Mouse (Mus musculus): ENCODE measurements around the gene Ptpro. TPM values are rescaled to one million over a fixed set of nuclear protein-coding genes. Genes with fewer than 3 reads are reported as not detected.

Gene Ptpro
- polyA plus RNA-seq (2015; fragmentation: Nextera tagmentation; extraction: Ambion mirVana) = 47.8 and 50.3 TPM in 2 replicates

GRCm38 (mm10) chr6:137252194-137252886, at the start of gene Ptpro:
Ptpro (plus strand) TSS chr6:137252319.
- Histone ChIP-seq H3K4me3 (peak within 1 kb of the TSS; percentile 89), H3K9me3 (no peaks in the 10 kb centered on the region), H3K36me3 (no peaks in the 10 kb centered on the region), H3K27ac (replicated peaks) (peak within 1 kb of the TSS; percentile 96), H3K4me1 (peaks cover 2% of the 10 kb centered on the region), H3K9ac (replicated peaks) (peak within 1 kb of the TSS; percentile 99), H3K27me3 (no peaks in the 10 kb centered on the region), H3K4me2 (replicated peaks) (peak within 1 kb of the TSS; percentile 86)
- ATAC-seq (replicated peaks) = peak; percentile 94
- under 1% methylated on average over 53 of the region's 53 CpGs for WGBS

- WGBS = 87% methylated on average over 4 of the region's 4 CpGs
- no peak for ATAC-seq (replicated peaks)
- Histone ChIP-seq H3K27me3 (no peaks in the 10 kb centered on the region), H3K4me3 (no peak overlapping the region), H3K9me3 (no peaks in the 10 kb centered on the region), H3K27ac (replicated peaks) (no peak overlapping the region), H3K36me3 (no peaks in the 10 kb centered on the region), H3K4me1 (no peaks in the 10 kb centered on the region), H3K4me2 (replicated peaks) (no peak overlapping the region), H3K9ac (replicated peaks) (no peak overlapping the region)
These were observed 49.5 kb upstream of the Ptpro start for GRCm38 (mm10) chr6:137202661-137203060.

GRCm38 (mm10) chr6:137205662-137206400, 46.3 kb upstream of the Ptpro start:
- no peak overlapping the region for H3K4me3 ChIP-seq
- H3K9ac ChIP-seq (replicated peaks) = no peak overlapping the region
- H3K27ac ChIP-seq (replicated peaks) = no peak overlapping the region
- WGBS = 59% methylated on average over 11 of the region's 11 CpGs
- no peaks in the 10 kb centered on the region for H3K27me3 ChIP-seq
- H3K4me2 ChIP-seq (replicated peaks) = no peak overlapping the region
- H3K36me3 ChIP-seq = no peaks in the 10 kb centered on the region
- H3K4me1 ChIP-seq = no peaks in the 10 kb centered on the region
- peak; percentile 47; the same call in 1 of the 2 replicates for ATAC-seq (replicated peaks)
- no peaks in the 10 kb centered on the region for H3K9me3 ChIP-seq

GRCm38 (mm10) chr6:137207126-137207525, 45.0 kb upstream of the Ptpro start:
- Histone ChIP-seq H3K9ac (replicated peaks) (no peak overlapping the region), H3K27ac (replicated peaks) (no peak overlapping the region), H3K36me3 (no peaks in the 10 kb centered on the region), H3K4me2 (replicated peaks) (no peak overlapping the region), H3K27me3 (no peaks in the 10 kb centered on the region), H3K9me3 (no peaks in the 10 kb centered on the region), H3K4me1 (no peaks in the 10 kb centered on the region), H3K4me3 (no peak overlapping the region)
- over 99% methylated on average over 6 of the region's 6 CpGs for WGBS
- ATAC-seq (replicated peaks) = no peak

- peak; percentile 57; the same call in 1 of the 2 replicates for ATAC-seq (replicated peaks)
These were observed 42.1 kb upstream of the Ptpro start for GRCm38 (mm10) chr6:137209992-137210391.

GRCm38 (mm10) chr6:137210991-137211390, 41.1 kb upstream of the Ptpro start:
- Histone ChIP-seq H3K27ac (replicated peaks) (no peak overlapping the region), H3K9ac (replicated peaks) (no peak overlapping the region), H3K9me3 (no peaks in the 10 kb centered on the region), H3K4me1 (no peaks in the 10 kb centered on the region), H3K4me3 (no peak overlapping the region), H3K4me2 (replicated peaks) (no peak overlapping the region), H3K36me3 (no peaks in the 10 kb centered on the region), H3K27me3 (no peaks in the 10 kb centered on the region)
- no peak for ATAC-seq (replicated peaks)
- 91% methylated on average over 10 of the region's 10 CpGs for WGBS

More at GRCm38 (mm10) chr6:137209992-137210391, 42.1 kb upstream of the Ptpro start:
- Histone ChIP-seq H3K27ac (replicated peaks) (no peak overlapping the region), H3K9ac (replicated peaks) (no peak overlapping the region), H3K4me3 (no peak overlapping the region), H3K4me1 (no peaks in the 10 kb centered on the region), H3K4me2 (replicated peaks) (no peak overlapping the region), H3K9me3 (no peaks in the 10 kb centered on the region), H3K27me3 (no peaks in the 10 kb centered on the region), H3K36me3 (no peaks in the 10 kb centered on the region)
- 50% methylated on average over 8 of the region's 8 CpGs for WGBS

GRCm38 (mm10) chr6:137211441-137211840, 40.7 kb upstream of the Ptpro start:
- H3K4me3 ChIP-seq = no peak overlapping the region
- H3K4me2 ChIP-seq (replicated peaks) = no peak overlapping the region
- WGBS = 73% methylated on average over 2 of the region's 2 CpGs
- no peaks in the 10 kb centered on the region for H3K4me1 ChIP-seq
- ATAC-seq (replicated peaks) = no peak
- no peaks in the 10 kb centered on the region for H3K9me3 ChIP-seq
- no peaks in the 10 kb centered on the region for H3K27me3 ChIP-seq
- H3K27ac ChIP-seq (replicated peaks) = no peak overlapping the region
- H3K36me3 ChIP-seq = no peaks in the 10 kb centered on the region
- H3K9ac ChIP-seq (replicated peaks) = no peak overlapping the region

GRCm38 (mm10) chr6:137217841-137218463, 34.2 kb upstream of the Ptpro start:
- H3K4me3 ChIP-seq = no peak overlapping the region
- 80% methylated on average over 8 of the region's 8 CpGs for WGBS
- H3K4me2 ChIP-seq (replicated peaks) = no peak overlapping the region
- no peaks in the 10 kb centered on the region for H3K27me3 ChIP-seq
- no peak for ATAC-seq (replicated peaks)
- H3K9me3 ChIP-seq = no peaks in the 10 kb centered on the region
- H3K27ac ChIP-seq (replicated peaks) = no peak overlapping the region
- no peak overlapping the region for H3K9ac ChIP-seq (replicated peaks)
- no peaks in the 10 kb centered on the region for H3K4me1 ChIP-seq
- H3K36me3 ChIP-seq = no peaks in the 10 kb centered on the region

- peak overlapping the region; percentile 86 for H3K4me2 ChIP-seq (replicated peaks)
- peaks cover 2% of the 10 kb centered on the region for H3K4me1 ChIP-seq
- peak overlapping the region; percentile 96 for H3K27ac ChIP-seq (replicated peaks)
- no peaks in the 10 kb centered on the region for H3K27me3 ChIP-seq
- H3K4me3 ChIP-seq = peak overlapping the region; percentile 89
- H3K36me3 ChIP-seq = no peaks in the 10 kb centered on the region
- 1% methylated on average over 15 of the region's 15 CpGs for WGBS
- H3K9me3 ChIP-seq = no peaks in the 10 kb centered on the region
- H3K9ac ChIP-seq (replicated peaks) = peak overlapping the region; percentile 99
- peak; percentile 65 for ATAC-seq (replicated peaks)
These were observed 746 bp downstream of the Ptpro start for GRCm38 (mm10) chr6:137252887-137253242.

GRCm38 (mm10) chr6:137253415-137253814, 1.3 kb downstream of the Ptpro start:
- H3K9ac ChIP-seq (replicated peaks) = peak overlapping the region; percentile 99
- H3K4me1 ChIP-seq = peaks cover 2% of the 10 kb centered on the region
- no peak for ATAC-seq (replicated peaks)
- no peaks in the 10 kb centered on the region for H3K27me3 ChIP-seq
- H3K4me2 ChIP-seq (replicated peaks) = peak overlapping the region; percentile 86
- WGBS = 11% methylated on average over 7 of the region's 7 CpGs
- H3K36me3 ChIP-seq = no peaks in the 10 kb centered on the region
- H3K9me3 ChIP-seq = no peaks in the 10 kb centered on the region
- H3K27ac ChIP-seq (replicated peaks) = no peak overlapping the region
- H3K4me3 ChIP-seq = peak overlapping the region; percentile 89

GRCm38 (mm10) chr6:137261033-137261432, 8.9 kb downstream of the Ptpro start:
- Histone ChIP-seq H3K36me3 (0 out of 2 replicates have a peak, but pooled peaks cover 2% of the 10 kb centered on the region), H3K4me2 (replicated peaks) (no peak overlapping the region), H3K27ac (replicated peaks) (no peak overlapping the region), H3K4me1 (peaks cover 5% of the 10 kb centered on the region), H3K27me3 (no peaks in the 10 kb centered on the region), H3K9me3 (no peaks in the 10 kb centered on the region), H3K9ac (replicated peaks) (no peak overlapping the region), H3K4me3 (no peak overlapping the region)
- 100% methylated on average over 1 of the region's 1 CpGs for WGBS
- ATAC-seq (replicated peaks) = no peak

GRCm38 (mm10) chr6:137262087-137262486, 10.0 kb downstream of the Ptpro start:
- Histone ChIP-seq H3K36me3 (0 out of 2 replicates have a peak, but pooled peaks cover 2% of the 10 kb centered on the region), H3K27me3 (no peaks in the 10 kb centered on the region), H3K4me3 (no peak overlapping the region), H3K4me2 (replicated peaks) (no peak overlapping the region), H3K9me3 (no peaks in the 10 kb centered on the region), H3K9ac (replicated peaks) (no peak overlapping the region), H3K4me1 (peaks cover 12% of the 10 kb centered on the region), H3K27ac (replicated peaks) (no peak overlapping the region)
- 11% methylated on average over 3 of the region's 3 CpGs for WGBS
- no peak for ATAC-seq (replicated peaks)

Data from forebrain, embryonic 15.5 days (tissue).